Mouse (Mus musculus): ENCODE measurements around the gene Gm5617. TPM values are rescaled to one million over a fixed set of nuclear protein-coding genes. Genes with fewer than 3 reads are reported as not detected.

Gm5617 gene
- polyA plus RNA-seq, 1 experiment from 2014 or later, result 33.8 TPM

DNA sequence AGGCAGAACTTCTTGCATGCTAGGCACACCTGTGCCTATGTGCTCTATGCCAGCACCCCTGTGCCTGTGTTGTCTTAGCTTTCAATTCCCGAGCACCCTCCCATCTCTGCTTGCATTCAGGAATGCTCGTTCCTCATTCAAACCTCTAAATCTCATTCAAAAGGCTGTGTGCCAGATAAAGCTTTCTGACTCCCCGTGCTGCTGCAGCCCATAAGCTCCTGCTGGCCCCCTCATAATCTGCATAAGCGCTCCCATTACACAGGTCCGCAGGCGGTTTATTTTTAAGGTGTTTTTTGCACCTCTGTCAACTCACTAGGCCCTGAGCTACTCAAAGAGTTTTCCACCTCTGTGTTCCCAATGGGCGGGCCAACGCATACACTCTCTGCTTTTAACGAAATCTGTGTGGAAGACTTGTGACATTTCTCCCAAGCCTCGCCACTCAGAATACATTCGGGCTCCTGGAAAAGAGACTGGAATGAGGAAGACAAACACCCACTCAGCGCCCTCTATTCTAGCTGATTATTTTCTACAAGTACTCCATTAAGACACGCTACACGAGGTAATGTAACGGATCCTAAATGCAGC, 22.7 kb upstream of the Gm5617 start:
- WGBS, result 85% methylated on average over 15 of the region's 15 CpGs
- Histone ChIP-seq H3K27me3 (replicated peaks) (no peaks in the 10 kb centered on the region), H3K36me3 (peaks cover 62% of the 10 kb centered on the region), H3K9ac (no peak overlapping the region), H3K27ac (ENCODE audit: poor library complexity, severe bottlenecking) (no peak overlapping the region), H3K4me3 (no peak overlapping the region), H3K4me1 (replicated peaks) (no peaks in the 10 kb centered on the region), H3K4me2 (no peak overlapping the region), H3K9me3 (replicated peaks) (no peaks in the 10 kb centered on the region)
- no peak for ATAC-seq (ENCODE audit: insufficient number of reproducible peaks, low FRiP score)

DNA sequence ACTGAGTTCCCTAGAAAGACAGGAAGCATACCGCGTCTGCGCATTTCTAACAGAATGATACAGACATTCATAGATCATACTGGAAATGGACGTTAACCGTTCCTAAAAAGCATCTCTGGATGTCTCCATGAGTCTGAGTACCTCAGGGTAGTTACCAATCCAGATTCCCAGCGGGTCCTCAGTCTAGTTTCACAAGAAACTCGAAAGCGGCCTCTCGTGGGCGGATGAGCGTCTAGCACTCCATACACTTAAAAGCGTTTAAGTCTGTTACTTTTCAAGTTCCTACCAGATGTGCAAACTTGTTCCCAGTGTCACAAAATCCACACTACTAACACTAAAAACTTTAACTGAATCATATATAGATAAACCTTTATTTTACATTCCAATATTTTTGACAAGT, 22.1 kb upstream of the Gm5617 start:
- no peak for ATAC-seq (ENCODE audit: insufficient number of reproducible peaks, low FRiP score)
- 92% methylated on average over 12 of the region's 12 CpGs for WGBS
- H3K4me2 ChIP-seq, result no peak overlapping the region
- H3K36me3 ChIP-seq, result peaks cover 61% of the 10 kb centered on the region
- H3K4me1 ChIP-seq (replicated peaks), result no peaks in the 10 kb centered on the region
- no peaks in the 10 kb centered on the region for H3K27me3 ChIP-seq (replicated peaks)
- H3K9me3 ChIP-seq (replicated peaks), result no peaks in the 10 kb centered on the region
- H3K27ac ChIP-seq (ENCODE audit: poor library complexity, severe bottlenecking), result no peak overlapping the region
- no peak overlapping the region for H3K9ac ChIP-seq
- H3K4me3 ChIP-seq, result no peak overlapping the region

DNA sequence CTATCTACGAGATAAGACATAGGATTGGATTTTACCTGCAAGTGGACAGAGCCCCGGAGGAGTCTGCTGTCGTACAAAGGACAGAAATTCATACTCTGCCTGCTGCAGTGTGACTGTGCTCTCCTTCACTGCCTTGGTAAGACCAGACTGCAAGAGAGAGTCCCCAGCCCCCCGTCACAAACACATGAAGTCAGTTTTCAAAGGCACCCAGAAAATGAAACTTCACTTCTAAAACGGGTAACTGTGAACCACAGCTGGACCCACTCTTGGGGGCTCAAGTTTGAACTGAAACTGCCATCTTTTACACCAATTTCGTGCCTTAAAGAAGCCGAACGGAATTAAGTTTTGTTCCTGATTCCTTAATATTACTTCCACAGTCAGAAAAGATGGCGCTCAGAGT, 20.9 kb upstream of the Gm5617 start:
- WGBS, result 91% methylated on average over 9 of the region's 9 CpGs
- Histone ChIP-seq H3K9ac (no peak overlapping the region), H3K4me1 (replicated peaks) (peaks cover under 1% of the 10 kb centered on the region; the same call in 1 of the 2 replicates), H3K4me3 (no peak overlapping the region), H3K27me3 (replicated peaks) (no peaks in the 10 kb centered on the region), H3K4me2 (no peak overlapping the region), H3K27ac (ENCODE audit: poor library complexity, severe bottlenecking) (no peak overlapping the region), H3K36me3 (peaks cover 62% of the 10 kb centered on the region), H3K9me3 (replicated peaks) (no peaks in the 10 kb centered on the region)
- ATAC-seq (ENCODE audit: insufficient number of reproducible peaks, low FRiP score), result no peak

DNA sequence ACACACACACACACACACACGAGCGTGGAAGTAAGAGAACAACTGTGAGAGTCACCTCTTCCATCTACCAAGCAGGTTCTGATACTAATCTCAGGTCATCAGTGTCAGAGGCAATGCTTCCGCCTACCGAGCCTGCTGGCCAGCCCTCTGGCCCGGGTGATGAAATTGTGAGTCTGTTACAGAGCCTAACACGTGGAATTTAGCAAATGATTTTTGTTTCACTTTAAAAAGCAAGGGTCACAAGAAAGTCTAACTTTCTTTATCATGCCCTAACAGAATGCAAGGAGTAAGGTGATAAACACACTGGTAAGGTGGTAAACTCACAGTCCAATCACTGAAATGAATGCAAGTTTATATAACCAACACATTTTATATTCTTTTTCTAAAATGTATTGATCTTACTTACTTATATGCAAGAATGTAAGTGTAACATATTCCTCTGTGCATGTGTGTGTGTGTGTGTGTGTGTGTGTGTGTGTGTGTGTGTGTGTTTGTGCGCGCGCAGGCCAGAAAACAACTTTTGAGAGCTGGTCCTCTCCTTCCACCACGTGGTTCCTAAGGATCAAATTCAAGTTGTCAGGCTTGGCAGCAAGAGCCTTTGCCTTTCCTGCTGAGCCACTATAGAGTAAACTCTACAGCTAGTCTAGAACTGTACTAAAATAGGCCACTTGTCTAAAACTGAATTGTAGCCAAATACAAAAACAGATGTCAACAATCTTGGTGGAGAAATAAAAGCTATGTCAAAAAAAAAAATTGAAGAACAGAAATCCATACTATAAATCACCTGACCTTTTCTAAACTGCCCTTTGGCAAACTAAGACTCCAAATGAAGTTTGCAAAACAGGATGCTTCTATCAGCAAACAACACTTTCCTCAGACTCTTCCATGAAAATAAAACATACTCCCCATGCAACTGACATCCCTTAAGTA, 18.7 kb upstream of the Gm5617 start:
- ATAC-seq (ENCODE audit: insufficient number of reproducible peaks, low FRiP score), result no peak
- Histone ChIP-seq H3K9me3 (replicated peaks) (no peaks in the 10 kb centered on the region), H3K4me1 (replicated peaks) (peaks cover 11% of the 10 kb centered on the region), H3K9ac (no peak overlapping the region), H3K4me3 (no peak overlapping the region), H3K27me3 (replicated peaks) (no peaks in the 10 kb centered on the region), H3K36me3 (peaks cover 45% of the 10 kb centered on the region), H3K27ac (ENCODE audit: poor library complexity, severe bottlenecking) (no peak overlapping the region), H3K4me2 (no peak overlapping the region)
- 89% methylated on average over 10 of the region's 10 CpGs for WGBS

DNA sequence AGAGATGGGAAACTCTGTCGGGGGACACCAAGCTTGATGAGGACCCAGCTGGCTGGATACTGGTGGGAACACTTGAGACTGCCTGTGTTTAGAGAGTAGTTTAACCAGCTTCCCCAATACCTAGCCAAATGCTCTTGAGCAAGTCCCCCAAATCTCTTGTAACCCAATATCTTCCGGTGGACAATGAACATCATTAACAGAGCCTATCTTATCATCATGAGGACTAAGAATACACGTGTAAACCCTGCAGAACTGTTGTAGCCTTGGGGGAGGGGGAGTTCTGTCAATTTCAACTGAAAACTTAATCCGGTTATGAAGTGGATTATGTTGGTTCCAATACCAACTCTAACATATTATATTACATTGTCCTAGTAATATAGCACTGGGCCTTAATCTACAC, 16.4 kb upstream of the Gm5617 start:
- H3K9me3 ChIP-seq (replicated peaks), result no peaks in the 10 kb centered on the region
- no peaks in the 10 kb centered on the region for H3K27me3 ChIP-seq (replicated peaks)
- 68% methylated on average over 4 of the region's 4 CpGs for WGBS
- no peak overlapping the region for H3K4me3 ChIP-seq
- H3K36me3 ChIP-seq, result peaks cover 34% of the 10 kb centered on the region
- H3K4me2 ChIP-seq, result no peak overlapping the region
- H3K9ac ChIP-seq, result no peak overlapping the region
- ATAC-seq (ENCODE audit: insufficient number of reproducible peaks, low FRiP score), result no peak
- peaks cover 12% of the 10 kb centered on the region for H3K4me1 ChIP-seq (replicated peaks)
- H3K27ac ChIP-seq (ENCODE audit: poor library complexity, severe bottlenecking), result no peak overlapping the region

DNA sequence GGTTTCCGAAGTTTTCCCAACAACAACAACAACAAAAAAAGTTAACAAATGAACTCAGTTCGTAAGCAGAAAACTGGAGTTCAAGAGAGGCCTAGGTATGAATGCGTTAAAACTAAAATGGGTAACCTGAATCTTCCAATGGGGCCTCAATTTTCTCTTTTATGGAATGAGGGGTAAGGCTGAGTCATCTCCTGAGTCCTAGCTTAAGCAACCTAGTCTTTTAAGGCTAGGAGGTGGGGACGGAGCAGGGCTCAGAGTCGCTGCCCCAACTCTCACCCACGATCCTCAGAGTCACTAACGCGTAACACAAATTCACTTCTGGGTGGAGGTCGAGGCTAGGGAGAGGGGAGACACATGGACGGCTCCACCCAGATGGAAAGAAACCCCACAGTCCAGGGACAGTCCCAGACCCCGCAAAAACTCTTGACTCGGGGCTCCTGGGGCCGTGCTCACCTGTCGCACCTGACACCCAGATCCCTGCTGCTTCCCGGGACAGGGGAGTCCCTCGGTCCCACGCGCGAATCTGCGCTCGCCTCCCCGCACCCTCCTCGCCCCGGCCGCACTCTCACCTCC, 15.3 kb upstream of the Gm5617 start:
- Histone ChIP-seq H3K4me2 (peak overlapping the region; percentile 93), H3K36me3 (peaks cover 25% of the 10 kb centered on the region), H3K27ac (ENCODE audit: poor library complexity, severe bottlenecking) (no peak overlapping the region), H3K27me3 (replicated peaks) (no peaks in the 10 kb centered on the region), H3K4me3 (peak overlapping the region; percentile 79), H3K9me3 (replicated peaks) (no peaks in the 10 kb centered on the region), H3K9ac (peak overlapping the region; percentile 92), H3K4me1 (replicated peaks) (peaks cover 12% of the 10 kb centered on the region)
- ATAC-seq (ENCODE audit: insufficient number of reproducible peaks, low FRiP score), result peak; percentile 54
- 6% methylated on average over 25 of the region's 25 CpGs for WGBS

DNA sequence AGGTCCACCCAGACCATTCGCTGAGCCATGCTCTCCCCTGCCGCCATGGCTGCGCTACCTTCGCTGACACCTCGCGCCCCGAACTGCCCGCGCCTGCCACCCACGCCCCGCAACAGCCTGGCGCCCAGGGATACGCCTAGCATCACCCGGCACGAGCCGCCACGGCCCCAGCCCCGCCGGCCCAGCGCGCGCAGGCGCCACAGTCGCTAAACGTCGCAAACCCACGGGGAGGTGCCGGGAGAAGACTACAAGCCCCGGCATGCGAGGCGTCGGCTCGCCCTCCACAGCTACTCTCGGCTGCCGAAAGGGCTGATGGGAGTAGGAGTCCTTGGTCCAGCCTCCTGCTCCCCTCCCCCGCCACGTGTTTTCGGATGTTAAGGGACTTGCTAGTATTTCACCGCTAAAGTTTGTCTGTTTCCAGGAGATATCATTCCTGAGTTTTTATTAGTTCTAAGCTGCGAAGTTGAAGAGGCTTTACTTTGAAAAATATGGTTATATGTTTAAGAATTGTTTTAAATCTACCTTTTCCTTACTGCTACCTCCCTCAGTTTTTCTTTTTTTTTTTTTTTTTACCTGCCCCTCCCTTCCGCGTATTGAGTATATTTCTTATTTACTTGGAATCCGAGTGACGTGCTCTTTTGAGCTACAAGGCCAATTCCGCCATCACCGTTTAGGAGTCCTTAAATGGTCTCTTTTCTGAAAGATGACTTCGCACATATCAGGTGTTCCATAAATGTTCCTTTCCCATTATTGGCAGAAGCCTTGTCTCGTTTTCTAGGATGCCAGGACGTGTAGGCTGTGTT, 14.6 kb upstream of the Gm5617 start, which contains the start of gene Rexo2:
Rexo2 (minus strand) TSS at position 213 of the 803 bp plus-strand sequence.
- Histone ChIP-seq H3K4me2 (peak within 1 kb of the TSS; percentile 93), H3K27ac (ENCODE audit: poor library complexity, severe bottlenecking) (no peak within 1 kb of the TSS), H3K27me3 (replicated peaks) (no peaks in the 10 kb centered on the region), H3K4me1 (replicated peaks) (peaks cover 12% of the 10 kb centered on the region), H3K9ac (peak within 1 kb of the TSS; percentile 92), H3K4me3 (peak within 1 kb of the TSS; percentile 79), H3K9me3 (replicated peaks) (no peaks in the 10 kb centered on the region), H3K36me3 (peaks cover 22% of the 10 kb centered on the region)
- 1% methylated on average over 49 of the region's 49 CpGs for WGBS
- ATAC-seq (ENCODE audit: insufficient number of reproducible peaks, low FRiP score), result peak; percentile 97

DNA sequence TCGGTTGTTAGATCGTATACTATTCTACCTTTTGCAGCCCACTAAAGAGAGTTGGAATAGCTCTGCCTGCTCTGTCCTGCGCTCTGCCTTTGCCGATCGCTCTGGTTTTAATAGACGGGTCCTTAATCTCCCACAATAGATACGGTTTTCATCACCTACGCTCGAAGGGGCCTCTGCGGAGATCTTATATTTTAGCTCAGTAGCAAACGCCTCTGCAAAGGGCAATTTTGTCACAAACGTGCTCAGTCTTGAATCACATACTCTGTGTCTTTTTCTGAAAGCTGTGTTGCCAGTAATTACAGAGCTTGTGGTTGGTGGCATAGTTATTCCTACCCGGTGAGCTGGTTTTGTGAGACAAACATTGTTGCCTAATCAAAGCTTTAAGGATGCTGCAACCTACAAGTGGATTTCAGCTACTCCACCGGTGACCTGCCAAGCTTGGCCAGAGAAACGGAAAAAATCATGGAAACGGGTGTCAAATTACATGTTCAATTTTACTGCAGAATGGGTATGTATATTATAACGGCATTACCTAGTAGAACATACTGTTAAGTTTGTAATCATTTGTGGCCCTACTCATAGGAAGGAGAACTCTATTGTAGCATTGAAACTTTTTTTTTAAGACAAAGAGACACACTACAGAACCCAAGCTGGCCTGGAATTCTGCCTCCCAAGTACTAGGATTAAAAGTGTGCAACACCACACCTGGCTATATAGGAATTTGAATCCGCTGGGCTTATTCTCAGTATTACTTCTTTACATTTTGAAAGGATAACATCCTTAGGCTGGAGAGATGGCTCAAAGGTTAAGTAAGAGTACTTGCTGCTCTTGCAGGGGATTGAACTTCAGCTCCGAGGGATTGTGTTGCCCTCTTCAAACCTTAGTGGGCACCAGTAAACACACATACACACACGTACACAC, 13.8 kb upstream of the Gm5617 start:
- Histone ChIP-seq H3K9me3 (replicated peaks) (no peaks in the 10 kb centered on the region), H3K36me3 (peaks cover 19% of the 10 kb centered on the region), H3K4me2 (peak overlapping the region; percentile 93), H3K4me3 (peak overlapping the region; percentile 79), H3K9ac (peak overlapping the region; percentile 57; the same call in 1 of the 2 replicates), H3K27ac (ENCODE audit: poor library complexity, severe bottlenecking) (no peak overlapping the region), H3K4me1 (replicated peaks) (peaks cover 12% of the 10 kb centered on the region), H3K27me3 (replicated peaks) (no peaks in the 10 kb centered on the region)
- no peak for ATAC-seq (ENCODE audit: insufficient number of reproducible peaks, low FRiP score)
- 26% methylated on average over 20 of the region's 20 CpGs for WGBS

DNA sequence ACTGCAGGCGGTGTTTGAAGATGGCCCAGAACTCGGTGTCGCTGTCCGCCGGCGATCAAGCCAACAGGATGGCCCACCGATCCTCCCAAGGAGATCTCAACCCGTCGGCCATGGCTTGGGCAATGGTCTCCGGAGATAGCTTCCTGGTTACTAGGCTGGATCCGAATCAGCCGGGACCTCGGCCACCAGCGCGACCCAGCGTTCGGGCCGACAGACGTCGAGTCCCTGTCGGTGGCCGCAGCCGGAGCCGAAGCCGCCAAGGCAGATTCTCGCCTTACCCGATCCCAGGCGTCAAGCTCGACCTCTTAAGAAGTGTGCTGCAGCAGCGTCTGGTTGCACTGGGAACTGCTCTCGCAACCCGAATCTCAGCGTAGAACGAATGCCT, 298 bp downstream of the Gm5617 start:
- Histone ChIP-seq H3K4me3 (peak overlapping the region; percentile 97), H3K36me3 (peaks cover 23% of the 10 kb centered on the region), H3K9me3 (replicated peaks) (no peaks in the 10 kb centered on the region), H3K4me2 (peak overlapping the region; percentile 83), H3K4me1 (replicated peaks) (peaks cover 20% of the 10 kb centered on the region), H3K27ac (ENCODE audit: poor library complexity, severe bottlenecking) (peak overlapping the region; percentile 91), H3K27me3 (replicated peaks) (0 out of 2 replicates have a peak, but pooled peaks cover 12% of the 10 kb centered on the region), H3K9ac (peak overlapping the region; percentile 96)
- WGBS, result 4% methylated on average over 34 of the region's 34 CpGs
- peak; percentile 65; the same call in 1 of the 2 replicates for ATAC-seq (ENCODE audit: insufficient number of reproducible peaks, low FRiP score)

DNA sequence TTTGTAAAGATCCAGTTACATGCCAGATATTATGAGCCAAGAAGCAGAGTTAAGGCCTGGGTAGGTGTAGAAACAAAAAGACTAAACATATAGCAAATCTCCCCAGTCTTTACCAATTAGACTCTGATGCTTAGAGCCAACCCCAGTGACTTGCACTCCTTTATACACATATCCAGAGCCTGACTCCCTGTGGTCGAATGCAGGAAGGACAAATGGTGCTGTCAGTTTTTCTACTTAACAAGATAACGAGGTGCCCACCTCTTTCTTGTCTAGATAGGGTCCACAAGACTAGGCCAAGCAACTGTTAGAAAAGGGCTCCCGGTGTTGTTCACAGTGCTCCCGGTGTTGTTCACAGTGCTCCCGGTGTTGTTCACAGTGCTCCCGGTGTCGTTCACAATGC, 6.0 kb downstream of the Gm5617 start:
- WGBS, result 70% methylated on average over 7 of the region's 7 CpGs
- no peak for ATAC-seq (ENCODE audit: insufficient number of reproducible peaks, low FRiP score)

More for the DNA sequence above, 6.0 kb downstream of the Gm5617 start:
- H3K4me1 ChIP-seq (replicated peaks), result no peaks in the 10 kb centered on the region; the same call in 1 of the 2 replicates
- H3K9ac ChIP-seq, result no peak overlapping the region
- H3K4me2 ChIP-seq, result no peak overlapping the region
- peaks cover 18% of the 10 kb centered on the region; the same call in 1 of the 2 replicates for H3K27me3 ChIP-seq (replicated peaks)
- no peak overlapping the region for H3K4me3 ChIP-seq
- H3K36me3 ChIP-seq, result no peaks in the 10 kb centered on the region
- H3K27ac ChIP-seq (ENCODE audit: poor library complexity, severe bottlenecking), result no peak overlapping the region
- H3K9me3 ChIP-seq (replicated peaks), result no peaks in the 10 kb centered on the region

All from heart, embryonic 12.5 days (tissue).